Mouse (Mus musculus) ES-Bruce4 (cell line): ENCODE results near the gene Slc9a1.

Experiments used
- CTCF ChIP-seq: IDR thresholded peaks from one replicate; pipeline ENCODE4 v1.8.1; 2011; ENCODE audit warnings: low read depth, low read length
- EP300 ChIP-seq: IDR thresholded peaks from 2 replicates; pipeline ENCODE4 v1.6.1; 2011; ENCODE audit warnings: low read depth, low read length; ENCODE audit not compliant: insufficient read depth
- POLR2A ChIP-seq: IDR thresholded peaks from one replicate; pipeline ENCODE4 v1.8.1; 2011; ENCODE audit warnings: low read length; ENCODE audit not compliant: insufficient read depth

- TF ChIP-seq CTCF (no peak), POLR2A (no peak), EP300 (no peak)
Observed at GRCm38 (mm10) chr4:133372278-133372665, 2.8 kb downstream of the Slc9a1 start.
